Mouse (Mus musculus) left cerebral cortex, postnatal 14 days (tissue): Measurements from ENCODE around the gene Slc38a6. TPM values are rescaled to one million over a fixed set of nuclear protein-coding genes. Genes with fewer than 3 reads are reported as not detected.

Source experiments
- DNase-seq, 2 experiments: peaks; one replicate each; pipeline ENCODE4 v3.0.0; 2021 to 2022; ENCODE audit warnings: low spot score in 2 of 2, mixed read lengths in 1 of 2
- intact Hi-C: fragments of 180-260 bp; cut with DNase I; formaldehyde crosslinking; loops from one replicate; pipeline ENCODE4 v1.15.1; 2025
- total RNA-seq, 2 experiments: library from RNA; stranded (reverse); gene quantifications; 2 replicates each; pipeline ENCODE4 v1.2.3; 2021

Gene Slc38a6
- total RNA-seq, 2 experiments from 2014 or later: 15.6 to 16.7 TPM

GRCm38 (mm10) chr12:73308711-73309110 is 22.1 kb downstream of the Slc38a6 start:
- DNase-seq: no peak
- intact Hi-C loops: no loop called here

GRCm38 (mm10) chr12:73317706-73318686 is 31.4 kb downstream of the Slc38a6 start:
- intact Hi-C loops: no loop called here
- no peak for DNase-seq

GRCm38 (mm10) chr12:73324180-73324586 is 37.6 kb downstream of the Slc38a6 start:
- intact Hi-C loops: no loop called here
- peak; percentile 21 to 26 for DNase-seq

GRCm38 (mm10) chr12:73324742-73325141 is 38.2 kb downstream of the Slc38a6 start:
- intact Hi-C loops: no loop called here
- DNase-seq: no peak

GRCm38 (mm10) chr12:73325181-73325580 is 38.6 kb downstream of the Slc38a6 start:
- intact Hi-C loops: no loop called here
- DNase-seq: no peak

GRCm38 (mm10) chr12:73325617-73326016 is 39.0 kb downstream of the Slc38a6 start:
- no peak for DNase-seq
- intact Hi-C loops: no loop called here

- intact Hi-C loops: no loop called here
- DNase-seq: no peak
Observed at GRCm38 (mm10) chr12:73327381-73327780, 40.8 kb downstream of the Slc38a6 start.

GRCm38 (mm10) chr12:73328448-73329167 is 42.0 kb downstream of the Slc38a6 start:
- intact Hi-C loops: no loop called here
- no peak for DNase-seq

- DNase-seq: no peak
- intact Hi-C loops: no loop called here
Observed at GRCm38 (mm10) chr12:73330236-73330635, 43.7 kb downstream of the Slc38a6 start.

- no peak for DNase-seq
- intact Hi-C loops: no loop called here
Observed at GRCm38 (mm10) chr12:73332701-73333100, 46.1 kb downstream of the Slc38a6 start.

- intact Hi-C loops: no loop called here
- peak in 1 of 2 experiments; percentile 8 for DNase-seq
Observed at GRCm38 (mm10) chr12:73334051-73334551, 47.5 kb downstream of the Slc38a6 start.

- intact Hi-C loops: no loop called here
- no peak for DNase-seq
Observed at GRCm38 (mm10) chr12:73337127-73337526, 50.5 kb downstream of the Slc38a6 start.

- intact Hi-C loops: no loop called here
- DNase-seq: no peak
Observed at GRCm38 (mm10) chr12:73340642-73341293, 54.2 kb downstream of the Slc38a6 start.

- intact Hi-C loops: no loop called here
- no peak for DNase-seq
Observed at GRCm38 (mm10) chr12:73341703-73342663, 55.4 kb downstream of the Slc38a6 start.

GRCm38 (mm10) chr12:73344300-73344699 is 57.7 kb downstream of the Slc38a6 start:
- intact Hi-C loops: no loop called here
- no peak for DNase-seq

- no peak for DNase-seq
- intact Hi-C loops: no loop called here
Observed at GRCm38 (mm10) chr12:73345157-73345556, 58.6 kb downstream of the Slc38a6 start.

- DNase-seq: no peak
- intact Hi-C loops: no loop called here
Observed at GRCm38 (mm10) chr12:73347202-73347601, 60.6 kb downstream of the Slc38a6 start.

GRCm38 (mm10) chr12:73350466-73350865 is 63.9 kb downstream of the Slc38a6 start:
- no peak for DNase-seq
- intact Hi-C loops: no loop called here

- intact Hi-C loops: no loop called here
- no peak for DNase-seq
Observed at GRCm38 (mm10) chr12:73350982-73351381, 64.4 kb downstream of the Slc38a6 start.
